Mouse (Mus musculus): ENCODE results near the gene Ciapin1. TPM values are rescaled to one million over a fixed set of nuclear protein-coding genes. Genes with fewer than 3 reads are reported as not detected.

Ciapin1 gene
- polyA plus RNA-seq, 1 experiment = 37.6 TPM

DNA sequence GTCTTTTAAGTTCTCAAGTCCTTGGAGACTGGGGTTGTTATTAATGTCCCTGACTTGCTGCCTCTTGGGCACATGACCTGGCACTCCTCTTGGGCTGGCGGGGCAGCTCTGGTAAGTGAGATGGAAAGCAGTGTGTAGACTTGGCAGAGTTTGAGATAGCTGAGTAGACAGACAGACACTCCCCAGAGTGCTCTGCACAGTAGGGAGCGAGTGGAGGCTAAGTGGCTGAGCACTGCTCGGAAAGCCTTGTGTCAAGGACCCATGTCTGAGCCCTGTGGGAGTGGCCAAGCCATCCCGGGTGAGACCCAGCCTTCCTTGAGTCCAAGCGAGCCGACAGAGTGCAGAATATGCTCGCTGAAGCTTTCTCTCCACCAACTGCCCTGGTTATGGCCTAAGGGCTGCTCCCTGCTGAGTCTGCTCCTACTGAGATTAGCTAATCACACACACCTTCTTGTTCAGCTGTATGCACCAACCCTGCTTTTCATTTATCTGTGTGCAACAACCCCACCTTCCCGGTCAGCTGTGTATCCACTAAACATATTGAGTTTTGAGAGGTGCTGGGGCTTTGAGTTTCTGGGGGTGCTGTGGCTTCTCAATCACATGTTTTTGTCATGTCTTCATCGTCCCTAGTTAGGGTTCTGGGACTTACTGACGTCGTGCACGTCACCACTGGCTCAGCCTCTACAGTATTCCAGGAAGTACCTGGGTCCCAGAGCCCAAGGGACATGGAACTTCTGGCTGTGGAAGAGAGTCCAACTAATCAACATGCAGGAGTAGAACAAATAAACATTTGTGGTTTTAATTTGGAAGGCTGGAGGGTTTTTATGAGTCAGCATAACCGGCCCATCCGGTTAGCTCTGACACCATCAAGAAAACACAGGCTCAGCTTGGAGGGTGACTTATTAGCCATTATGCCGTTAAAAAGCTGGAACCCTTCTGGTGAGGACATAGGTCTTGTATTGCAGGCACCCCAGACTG, 50.3 kb downstream of the Ciapin1 start:
- Histone ChIP-seq H3K4me3 (replicated peaks) (peak overlapping the region; percentile 48), H3K4me1 (ENCODE audit: control insufficient read depth) (peaks cover 77% of the 10 kb centered on the region), H3K27me3 (ENCODE audit: control insufficient read depth) (peaks cover 59% of the 10 kb centered on the region), H3K36me3 (ENCODE audit: control insufficient read depth) (no peaks in the 10 kb centered on the region), H3K9me3 (ENCODE audit: control insufficient read depth, low read length) (no peaks in the 10 kb centered on the region)
- TF ChIP-seq TAL1 (IDR thresholded peaks at IDR 0.05; ENCODE audit: low read length) (peak; percentile 98), GATA1 (IDR thresholded peaks at IDR 0.05; ENCODE audit: low read length) (peak; percentile 94)

DNA sequence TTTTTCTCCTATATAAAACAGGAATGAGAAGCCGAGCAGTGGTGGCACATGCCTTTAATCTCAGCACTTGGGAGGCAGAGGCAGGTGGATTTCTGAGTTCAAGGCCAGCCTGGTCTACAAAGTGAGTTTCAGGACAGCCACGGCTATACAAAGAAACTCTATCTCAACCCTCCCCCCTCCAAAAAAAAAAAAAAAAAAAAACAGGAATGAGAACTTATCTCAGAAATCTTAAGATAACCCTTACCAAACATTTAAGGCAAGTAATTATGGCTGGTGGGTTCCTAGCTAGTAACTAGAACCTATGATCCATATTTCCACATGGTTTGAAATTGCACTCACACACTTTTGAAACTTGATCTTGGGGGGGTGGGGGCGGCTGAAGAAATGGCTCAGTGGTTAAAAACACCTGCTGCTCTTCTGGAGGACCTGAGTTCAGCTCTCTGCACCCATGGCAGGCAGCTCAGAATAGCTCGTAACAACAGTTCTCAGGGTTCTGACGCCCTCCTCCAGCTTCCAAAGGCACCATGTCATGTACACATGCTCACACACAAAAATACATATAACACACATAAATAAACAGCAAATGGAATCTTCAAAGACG, 52.1 kb downstream of the Ciapin1 start:
- H3K36me3 ChIP-seq (ENCODE audit: control insufficient read depth) = no peaks in the 10 kb centered on the region
- H3K27me3 ChIP-seq (ENCODE audit: control insufficient read depth) = peaks cover 51% of the 10 kb centered on the region
- no peaks in the 10 kb centered on the region for H3K9me3 ChIP-seq (ENCODE audit: control insufficient read depth, low read length)
- TF ChIP-seq TAL1 (IDR thresholded peaks at IDR 0.05; ENCODE audit: low read length) (no peak), GATA1 (IDR thresholded peaks at IDR 0.05; ENCODE audit: low read length) (no peak)
- H3K4me1 ChIP-seq (ENCODE audit: control insufficient read depth) = peaks cover 74% of the 10 kb centered on the region
- H3K4me3 ChIP-seq (replicated peaks) = no peak overlapping the region

GRCm38 (mm10) chr8:94785247-94785985, 52.7 kb downstream of the Ciapin1 start:
- TF ChIP-seq GATA1 (IDR thresholded peaks at IDR 0.05; ENCODE audit: low read length) = no peak
- TF ChIP-seq TAL1 (IDR thresholded peaks at IDR 0.05; ENCODE audit: low read length) = no peak
- no peak overlapping the region for H3K4me3 ChIP-seq (replicated peaks)
- peaks cover 78% of the 10 kb centered on the region for H3K4me1 ChIP-seq (ENCODE audit: control insufficient read depth)
- peaks cover 48% of the 10 kb centered on the region for H3K27me3 ChIP-seq (ENCODE audit: control insufficient read depth)
- no peaks in the 10 kb centered on the region for H3K9me3 ChIP-seq (ENCODE audit: control insufficient read depth, low read length)
- no peaks in the 10 kb centered on the region for H3K36me3 ChIP-seq (ENCODE audit: control insufficient read depth)

DNA sequence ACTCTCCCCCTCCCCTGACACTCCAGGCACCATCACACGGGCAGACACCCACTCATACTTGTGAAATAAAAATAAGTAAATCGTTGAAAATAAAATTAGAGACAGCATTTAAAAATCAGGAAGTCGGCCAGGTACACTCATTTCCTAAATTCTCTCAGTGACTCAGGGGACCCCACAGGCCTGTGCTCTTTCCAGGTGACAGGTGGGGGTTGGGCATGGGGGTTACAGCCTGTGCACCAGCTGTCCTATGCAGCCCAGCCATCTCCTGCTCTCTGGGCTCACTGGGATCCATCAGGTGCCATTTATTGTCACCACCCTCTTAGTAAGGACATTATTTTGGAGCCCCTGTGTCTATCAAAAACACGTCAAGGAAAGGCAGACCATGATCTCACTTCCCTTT, 54.3 kb downstream of the Ciapin1 start:
- H3K4me1 ChIP-seq (ENCODE audit: control insufficient read depth) = peaks cover 67% of the 10 kb centered on the region
- TF ChIP-seq TAL1 (IDR thresholded peaks at IDR 0.05; ENCODE audit: low read length) (no peak), GATA1 (IDR thresholded peaks at IDR 0.05; ENCODE audit: low read length) (no peak)
- H3K9me3 ChIP-seq (ENCODE audit: control insufficient read depth, low read length) = no peaks in the 10 kb centered on the region
- H3K27me3 ChIP-seq (ENCODE audit: control insufficient read depth) = peaks cover 48% of the 10 kb centered on the region
- no peaks in the 10 kb centered on the region for H3K36me3 ChIP-seq (ENCODE audit: control insufficient read depth)
- no peak overlapping the region for H3K4me3 ChIP-seq (replicated peaks)

DNA sequence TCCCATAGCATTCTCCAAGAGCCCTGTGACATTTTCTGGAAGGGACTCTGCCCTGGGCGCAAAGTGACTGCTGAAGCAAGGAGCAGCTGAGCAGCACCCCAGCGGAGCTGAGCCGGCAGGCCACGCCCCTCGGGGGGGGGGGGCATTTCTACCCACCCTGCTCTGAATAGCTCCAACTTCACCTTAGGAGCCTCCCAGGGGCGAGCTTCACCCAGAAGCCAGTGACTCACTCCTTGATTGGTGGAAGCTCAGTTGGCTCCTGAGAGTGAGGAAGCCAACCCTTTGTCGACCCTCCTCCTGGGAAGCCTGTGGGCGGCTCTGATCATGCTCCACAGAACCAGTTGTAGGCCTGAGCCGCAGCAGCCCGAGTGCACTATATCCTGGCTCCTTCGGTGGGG, 56.3 kb downstream of the Ciapin1 start:
- TF ChIP-seq GATA1 (IDR thresholded peaks at IDR 0.05; ENCODE audit: low read length) (no peak), TAL1 (IDR thresholded peaks at IDR 0.05; ENCODE audit: low read length) (no peak)
- Histone ChIP-seq H3K4me1 (ENCODE audit: control insufficient read depth) (peaks cover 47% of the 10 kb centered on the region), H3K27me3 (ENCODE audit: control insufficient read depth) (peaks cover 63% of the 10 kb centered on the region), H3K9me3 (ENCODE audit: control insufficient read depth, low read length) (no peaks in the 10 kb centered on the region), H3K4me3 (replicated peaks) (no peak overlapping the region), H3K36me3 (ENCODE audit: control insufficient read depth) (no peaks in the 10 kb centered on the region)

- Histone ChIP-seq H3K4me3 (replicated peaks) (no peak overlapping the region), H3K4me1 (ENCODE audit: control insufficient read depth) (peaks cover 41% of the 10 kb centered on the region)
Observed at GRCm38 (mm10) chr8:94781155-94781837, 56.9 kb downstream of the Ciapin1 start.

DNA sequence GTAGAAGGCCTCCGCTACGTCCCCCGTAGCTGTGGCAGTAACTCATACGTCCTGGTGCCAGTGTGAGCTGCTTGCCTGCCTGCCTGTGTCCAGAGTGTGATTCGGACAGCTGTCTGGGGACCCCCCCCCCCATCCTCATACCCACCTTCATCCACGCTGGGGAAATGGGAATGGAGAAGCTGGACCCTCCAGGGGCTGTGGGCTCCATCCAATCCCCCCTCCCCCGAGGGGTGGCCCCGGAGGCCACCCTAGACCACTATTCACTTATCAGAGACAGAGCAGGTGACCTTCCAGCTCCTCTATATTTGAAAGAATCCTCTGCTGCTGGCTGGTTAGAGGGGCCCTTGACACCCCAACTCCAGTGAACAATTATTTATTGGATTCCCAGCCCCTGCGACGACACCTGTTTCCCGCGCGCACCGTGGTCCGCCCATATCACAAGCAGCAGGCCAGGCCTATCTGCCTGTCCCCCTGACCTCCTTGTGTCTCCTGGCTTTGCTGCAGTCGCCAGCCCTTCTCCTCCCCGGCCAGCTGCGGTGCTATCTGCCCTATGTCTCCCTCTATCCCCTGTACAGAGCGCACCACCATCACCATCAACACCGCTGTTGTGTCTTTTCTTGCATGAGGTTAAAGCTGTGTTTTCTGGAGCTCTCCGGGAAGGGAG, 57.5 kb downstream of the Ciapin1 start:
- no peaks in the 10 kb centered on the region for H3K9me3 ChIP-seq (ENCODE audit: control insufficient read depth, low read length)
- peaks cover 35% of the 10 kb centered on the region for H3K4me1 ChIP-seq (ENCODE audit: control insufficient read depth)
- peaks cover 70% of the 10 kb centered on the region for H3K27me3 ChIP-seq (ENCODE audit: control insufficient read depth)
- H3K4me3 ChIP-seq (replicated peaks) = no peak overlapping the region
- no peaks in the 10 kb centered on the region for H3K36me3 ChIP-seq (ENCODE audit: control insufficient read depth)
- TF ChIP-seq TAL1 (IDR thresholded peaks at IDR 0.05; ENCODE audit: low read length) = no peak
- TF ChIP-seq GATA1 (IDR thresholded peaks at IDR 0.05; ENCODE audit: low read length) = no peak

More at GRCm38 (mm10) chr8:94781155-94781837, 56.9 kb downstream of the Ciapin1 start:
- H3K36me3 ChIP-seq (ENCODE audit: control insufficient read depth) = no peaks in the 10 kb centered on the region
- no peaks in the 10 kb centered on the region for H3K9me3 ChIP-seq (ENCODE audit: control insufficient read depth, low read length)
- H3K27me3 ChIP-seq (ENCODE audit: control insufficient read depth) = peaks cover 63% of the 10 kb centered on the region
- no peak for TF ChIP-seq GATA1 (IDR thresholded peaks at IDR 0.05; ENCODE audit: low read length)
- TF ChIP-seq TAL1 (IDR thresholded peaks at IDR 0.05; ENCODE audit: low read length) = no peak

All from erythroblast, embryonic 14.5 days (primary cell).